Mouse (Mus musculus): ENCODE data around the gene Hs3st2.

Gene Hs3st2

DNA sequence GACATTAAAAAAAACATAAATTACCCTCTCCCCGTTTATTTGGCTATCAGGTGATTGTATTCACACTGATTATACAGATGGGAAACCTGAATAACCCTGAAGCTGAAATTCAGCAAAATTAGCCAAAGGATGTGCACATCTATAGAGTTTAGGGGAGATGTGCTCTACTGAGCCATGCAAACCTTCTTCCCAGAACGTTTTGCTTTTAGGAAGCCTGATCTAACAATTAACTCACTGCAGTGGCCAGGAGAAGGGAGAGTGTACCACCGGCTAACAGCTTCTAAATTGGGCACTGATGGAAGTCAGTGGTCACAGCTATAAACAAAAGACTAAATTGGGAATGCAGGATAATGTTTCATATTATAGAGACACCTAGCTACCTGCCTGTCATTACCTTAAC lies 66.4 kb downstream of the Hs3st2 start:
- no peak for DNase-seq (ENCODE audit: low spot score)

DNA sequence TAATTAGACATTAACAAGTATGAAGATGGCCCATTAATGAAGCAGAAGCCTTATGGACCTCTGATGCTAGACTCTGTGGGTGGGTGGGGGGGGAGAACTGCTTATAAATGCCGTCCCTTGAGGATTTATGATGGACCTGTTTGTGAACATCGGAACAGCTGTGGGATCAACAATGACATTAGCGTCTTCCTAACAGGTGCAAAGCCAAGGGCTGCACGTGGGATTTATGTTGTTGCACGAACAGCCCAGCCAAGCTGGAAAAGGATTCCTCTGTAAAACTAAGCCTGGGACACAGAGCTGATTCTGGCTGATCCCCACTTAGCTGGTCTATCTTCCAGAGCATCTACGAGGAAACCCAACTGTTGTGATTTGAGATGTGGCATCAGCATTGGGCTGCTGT lies 69.0 kb downstream of the Hs3st2 start:
- DNase-seq (ENCODE audit: low spot score): no peak

- DNase-seq (ENCODE audit: low spot score): no peak
These were observed 72.8 kb downstream of the Hs3st2 start for GRCm38 (mm10) chr7:121464441-121464840.

GRCm38 (mm10) chr7:121465111-121465510 lies 73.5 kb downstream of the Hs3st2 start:
- no peak for DNase-seq (ENCODE audit: low spot score)

DNA sequence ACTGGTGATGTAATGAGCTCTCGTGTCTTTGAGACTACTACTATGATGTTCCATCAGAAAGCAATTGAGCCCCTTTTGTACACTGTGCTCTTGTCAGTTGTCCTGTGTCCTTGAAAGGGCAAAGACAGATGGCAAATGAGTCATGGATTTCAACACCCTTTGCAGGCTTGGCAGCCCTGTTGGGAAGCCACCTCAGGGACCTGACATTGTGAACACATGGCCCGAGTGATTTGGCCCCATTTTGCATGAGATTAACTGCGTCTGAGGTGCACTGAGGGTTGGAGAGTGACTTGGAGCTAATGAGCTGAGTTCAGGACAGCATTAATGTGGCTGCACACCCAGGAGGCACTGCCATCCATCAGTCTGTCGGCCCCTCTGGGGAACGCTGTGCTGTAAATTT lies 74.7 kb downstream of the Hs3st2 start:
- DNase-seq (ENCODE audit: low spot score): no peak

DNA sequence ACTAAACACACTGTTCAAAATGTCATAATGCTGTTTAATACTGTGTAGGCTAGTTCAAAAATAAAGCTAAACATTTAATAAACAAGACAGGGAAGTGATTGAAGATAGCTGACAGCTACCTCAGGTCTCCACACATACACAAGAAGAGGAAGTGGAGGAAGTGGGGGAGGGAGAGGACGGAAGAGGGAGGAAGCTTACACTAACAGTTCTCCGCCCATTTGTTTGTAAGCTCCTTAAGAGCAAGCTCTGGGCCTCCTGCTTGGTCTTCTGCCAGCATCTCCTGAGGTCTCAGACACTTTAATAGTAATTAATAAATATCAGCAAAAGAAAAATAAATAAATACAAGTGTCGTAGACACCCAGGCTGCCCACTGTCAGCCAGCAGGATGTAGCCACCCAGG lies 77.8 kb downstream of the Hs3st2 start:
- no peak for DNase-seq (ENCODE audit: low spot score)

GRCm38 (mm10) chr7:121478302-121478701 lies 86.6 kb downstream of the Hs3st2 start:
- DNase-seq (ENCODE audit: low spot score): no peak

DNA sequence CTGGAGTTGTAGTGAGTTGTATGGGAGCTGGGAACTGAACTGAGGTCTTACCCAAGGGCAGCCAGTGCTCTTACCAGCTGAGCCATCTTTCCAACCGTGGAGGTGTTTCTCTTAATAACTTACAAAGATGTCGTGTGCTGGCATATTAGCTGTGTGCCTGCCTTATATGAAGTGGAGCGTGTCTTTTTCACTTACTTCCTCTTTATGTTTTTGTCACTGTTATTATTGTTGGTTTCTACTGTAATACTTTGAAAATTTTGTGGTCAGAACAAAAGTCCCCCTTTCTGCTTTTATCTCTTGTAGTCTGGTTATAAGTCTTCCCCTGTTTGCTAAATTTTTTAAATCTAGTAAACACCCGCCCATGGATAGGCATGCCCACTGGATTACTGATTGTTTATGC lies 88.4 kb downstream of the Hs3st2 start:
- DNase-seq (ENCODE audit: low spot score): no peak

DNA sequence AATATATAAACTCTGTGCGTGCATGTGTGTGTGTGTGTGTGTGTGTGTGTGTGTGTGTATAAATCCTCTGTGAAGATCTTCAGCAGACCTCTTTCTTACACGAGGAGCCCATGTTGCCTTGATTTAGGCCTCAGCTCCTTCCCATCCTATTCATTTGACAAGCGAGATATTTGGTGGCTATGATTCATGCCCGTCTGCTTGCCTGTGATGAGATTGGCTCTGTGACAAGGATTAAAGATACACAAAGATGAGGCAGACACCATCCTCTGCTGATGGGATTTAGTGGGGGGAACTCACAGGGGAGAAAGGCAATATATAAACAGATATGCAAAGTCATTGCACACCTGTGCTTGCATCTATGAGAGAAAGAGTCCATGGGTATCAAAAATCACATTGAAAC lies 92.9 kb downstream of the Hs3st2 start:
- no peak for DNase-seq (ENCODE audit: low spot score)

GRCm38 (mm10) chr7:121485266-121485665 lies 93.6 kb downstream of the Hs3st2 start:
- no peak for DNase-seq (ENCODE audit: low spot score)

- no peak for DNase-seq (ENCODE audit: low spot score)
These were observed 95.6 kb downstream of the Hs3st2 start for GRCm38 (mm10) chr7:121487291-121487690.

DNA sequence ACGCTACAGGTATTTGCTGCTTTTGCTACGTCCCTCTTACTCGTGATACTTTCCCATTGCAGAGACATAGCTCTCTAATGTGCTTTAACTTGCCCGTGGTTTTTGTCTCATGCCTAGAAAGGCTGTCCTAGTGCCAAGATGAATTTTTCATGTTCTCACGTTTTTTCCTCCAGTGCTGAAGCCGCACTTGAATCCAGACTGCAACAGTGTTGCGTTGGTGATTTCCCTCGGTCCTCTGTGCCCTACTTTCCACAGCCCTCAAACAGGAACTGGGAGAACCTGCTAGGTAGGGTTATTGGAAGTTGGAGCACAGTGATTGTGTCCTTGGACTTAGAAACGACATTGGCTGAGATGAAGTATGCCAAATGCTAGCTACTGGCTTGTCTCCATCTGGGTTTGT lies 97.7 kb downstream of the Hs3st2 start:
- no peak for DNase-seq (ENCODE audit: low spot score)

DNA sequence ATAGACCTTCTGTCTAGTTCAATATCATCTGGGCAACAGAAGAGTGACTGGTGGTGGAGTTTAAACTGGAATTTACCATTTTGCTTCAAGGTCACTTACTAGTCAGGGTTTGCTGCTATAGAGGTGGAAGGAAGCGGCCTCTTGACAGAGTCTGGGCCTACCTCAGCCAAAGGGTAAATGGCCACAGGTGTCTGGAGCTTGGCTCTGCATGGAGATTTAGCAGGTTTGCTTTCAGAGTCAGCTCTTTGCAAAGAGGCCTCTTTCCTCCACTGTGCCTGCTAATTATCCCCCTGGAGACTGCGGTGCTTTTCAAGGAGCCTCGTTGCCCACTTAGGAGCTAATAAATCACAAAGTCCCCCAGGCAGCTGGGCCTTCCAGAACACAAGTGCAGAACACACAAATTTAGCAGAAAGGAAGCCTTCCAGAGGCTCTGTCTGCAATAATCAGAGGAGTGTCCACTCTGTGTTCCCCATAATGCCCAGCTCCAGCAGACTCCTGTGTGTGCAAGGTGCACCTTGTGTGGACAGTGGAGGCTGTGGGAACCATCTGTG lies 99.9 kb downstream of the Hs3st2 start:
- DNase-seq (ENCODE audit: low spot score): no peak

DNA sequence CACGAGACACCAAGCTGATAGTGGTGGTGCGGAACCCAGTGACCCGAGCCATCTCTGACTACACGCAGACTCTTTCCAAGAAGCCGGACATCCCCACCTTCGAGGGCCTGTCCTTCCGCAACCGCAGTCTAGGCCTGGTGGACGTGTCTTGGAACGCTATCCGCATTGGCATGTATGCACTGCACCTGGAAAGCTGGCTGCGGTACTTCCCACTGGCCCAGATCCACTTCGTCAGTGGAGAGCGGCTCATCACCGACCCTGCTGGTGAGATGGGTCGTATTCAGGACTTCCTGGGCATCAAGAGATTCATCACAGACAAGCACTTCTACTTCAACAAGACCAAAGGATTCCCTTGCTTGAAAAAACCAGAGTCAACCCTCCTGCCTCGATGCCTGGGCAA lies 108.9 kb downstream of the Hs3st2 start:
- DNase-seq (ENCODE audit: low spot score): no peak

DNA sequence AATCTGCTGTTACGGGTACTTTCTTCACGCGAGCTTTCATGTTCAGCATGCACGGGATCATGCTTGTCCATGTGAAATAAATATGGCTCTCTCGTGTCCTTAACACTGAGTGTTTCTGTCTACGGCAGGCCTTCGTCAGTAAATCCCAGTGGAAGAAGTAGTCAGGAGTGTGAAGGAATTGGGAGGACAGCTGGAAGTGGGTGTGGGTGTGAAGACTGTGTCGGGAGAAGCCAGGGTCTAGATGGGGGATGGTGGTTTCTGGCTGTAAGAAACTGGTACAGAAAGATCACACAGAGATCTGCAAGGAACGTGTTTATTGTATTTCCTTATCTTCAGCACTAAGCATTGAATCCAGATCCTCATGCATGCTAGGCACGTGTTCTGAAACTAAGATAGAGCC lies 110.0 kb downstream of the Hs3st2 start:
- no peak for DNase-seq (ENCODE audit: low spot score)

GRCm38 (mm10) chr7:121516727-121517126 lies 125.1 kb downstream of the Hs3st2 start:
- DNase-seq (ENCODE audit: low spot score): no peak

GRCm38 (mm10) chr7:121517165-121517591 lies 125.5 kb downstream of the Hs3st2 start:
- no peak for DNase-seq (ENCODE audit: low spot score)

DNA sequence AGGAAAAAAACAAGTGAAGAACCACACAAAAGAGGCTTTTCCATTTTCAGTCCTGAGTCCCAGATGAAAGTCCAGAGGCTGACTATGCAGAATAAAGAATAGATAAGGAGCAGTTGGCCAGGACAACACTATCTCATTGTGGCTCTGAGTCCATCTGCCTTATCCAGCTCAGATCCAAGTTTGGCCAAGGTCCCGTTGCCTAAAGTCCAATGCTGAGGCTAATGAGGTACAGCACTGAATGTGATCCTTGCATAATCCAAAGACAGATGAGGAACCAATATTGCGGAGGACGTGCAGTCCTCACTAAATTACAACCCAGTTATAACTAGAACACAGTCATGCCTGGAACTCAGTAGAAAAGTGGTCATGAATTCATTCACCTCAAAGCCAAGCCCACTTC lies 130.5 kb downstream of the Hs3st2 start:
- DNase-seq (ENCODE audit: low spot score): no peak

DNA sequence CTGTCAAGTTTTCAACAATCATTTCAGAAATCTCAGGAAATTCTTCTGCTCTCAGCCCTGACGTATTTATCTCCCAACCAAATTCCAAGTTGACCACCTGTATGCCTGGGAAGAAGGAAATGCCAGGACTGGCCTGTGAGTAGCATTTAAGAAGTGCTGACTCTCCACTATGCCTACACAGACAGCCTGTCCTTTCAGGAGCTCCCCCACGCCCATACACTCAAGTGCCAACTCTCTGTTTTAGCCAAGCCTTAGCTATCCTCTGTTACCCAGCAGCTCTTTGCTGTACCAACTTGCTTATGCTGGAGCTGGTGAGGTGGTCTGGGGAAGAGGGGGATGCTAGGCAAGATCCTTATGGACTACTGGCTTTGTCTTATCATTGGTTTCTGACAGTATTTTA lies 137.4 kb downstream of the Hs3st2 start:
- DNase-seq (ENCODE audit: low spot score): no peak

DNA sequence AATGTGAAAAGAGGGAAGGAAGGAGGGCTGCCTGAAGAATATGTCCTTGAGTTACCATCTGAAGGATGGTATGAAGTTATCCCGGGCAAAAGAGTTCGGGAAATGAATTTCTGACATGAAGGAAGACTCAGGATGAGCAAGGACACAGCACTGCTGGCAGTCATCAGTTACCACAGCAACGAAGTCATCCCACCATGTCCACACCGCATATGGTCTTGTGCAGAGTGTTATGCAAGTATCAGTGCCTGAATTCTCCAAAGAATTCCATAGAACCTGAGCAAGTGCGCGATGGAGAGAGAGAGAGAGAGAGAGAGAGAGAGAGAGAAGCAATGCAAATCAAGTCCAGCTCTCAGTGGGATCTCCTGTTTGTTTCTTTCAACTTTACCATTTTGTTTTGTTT lies 142.0 kb downstream of the Hs3st2 start:
- DNase-seq (ENCODE audit: low spot score): no peak

GRCm38 (mm10) chr7:121534386-121534785 lies 142.7 kb downstream of the Hs3st2 start:
- DNase-seq (ENCODE audit: low spot score): no peak

DNA sequence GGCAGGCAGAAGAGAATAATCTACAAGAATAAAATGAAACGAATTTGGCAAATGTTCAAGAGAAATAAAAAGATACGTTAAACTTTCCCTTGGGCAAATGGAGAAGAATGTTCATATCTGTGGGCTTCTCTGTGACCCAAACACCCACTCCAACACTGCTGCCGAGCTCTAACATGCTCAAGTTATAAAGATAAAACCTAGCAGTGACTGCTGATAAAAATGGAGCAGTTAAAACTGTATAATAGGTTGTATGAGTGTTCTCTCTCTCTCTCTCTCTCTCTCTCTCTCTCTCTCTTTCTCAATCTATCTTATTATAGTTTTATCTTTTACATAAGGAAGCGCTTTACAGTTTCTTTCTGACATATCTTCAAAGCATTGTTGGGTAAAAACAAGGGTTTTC lies 144.3 kb downstream of the Hs3st2 start:
- DNase-seq (ENCODE audit: low spot score): no peak

DNA sequence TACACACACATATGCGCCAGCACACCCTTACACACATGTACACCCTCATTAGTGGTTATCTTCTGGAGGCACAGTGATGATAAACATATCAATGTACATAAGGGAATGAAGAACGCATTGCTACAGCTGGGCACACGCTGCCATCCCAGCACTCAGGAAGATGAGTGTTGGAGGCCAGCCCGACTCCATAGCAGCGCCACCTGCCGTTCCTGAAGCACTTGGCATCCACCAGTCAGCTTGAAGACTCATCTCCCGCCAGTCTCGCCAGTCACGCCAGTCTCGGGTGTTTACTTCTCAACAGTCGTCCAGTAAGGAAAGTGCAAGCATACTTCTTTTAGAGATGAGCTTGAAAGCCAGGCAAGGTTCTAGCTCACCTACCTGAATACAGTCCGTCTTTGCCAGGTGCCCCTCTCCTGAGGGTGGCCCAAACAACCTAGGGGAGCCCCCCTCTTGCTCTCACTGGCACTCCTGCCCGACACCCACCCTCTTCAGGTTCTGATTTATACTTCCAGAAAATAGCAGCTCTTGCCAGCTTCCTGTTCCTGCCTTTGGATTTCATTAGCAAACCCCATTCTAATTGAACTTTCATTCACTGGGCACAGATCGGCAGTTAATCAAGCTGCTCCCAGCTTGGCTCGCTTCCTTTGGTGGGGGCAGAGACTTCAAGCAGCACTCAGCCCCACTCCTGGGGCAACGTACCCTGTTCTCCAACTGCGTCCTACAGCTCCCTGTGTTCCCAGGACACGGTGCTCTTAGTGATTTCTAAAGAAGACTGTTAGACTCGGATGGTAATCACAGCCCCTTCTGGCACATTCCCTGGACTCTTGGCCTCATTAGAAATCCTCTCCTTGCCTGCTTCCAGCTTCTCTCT lies 148.0 kb downstream of the Hs3st2 start:
- DNase-seq (ENCODE audit: low spot score): no peak

- DNase-seq (ENCODE audit: low spot score): no peak
These were observed 150.8 kb downstream of the Hs3st2 start for GRCm38 (mm10) chr7:121542458-121542857.
